Mouse (Mus musculus) cerebellum, adult 11-12 months (tissue): ENCODE data around the gene Syce1.
"Not testable (repeated sequence)": the region's sequence is repeated elsewhere in the genome, so short reads cannot be mapped to it uniquely, and the experiment has no call there.

Experiments used
- DNase-seq: peaks from one replicate; pipeline ENCODE4 v3.0.0; 2022

Syce1 gene

GRCm38 (mm10) chr7:140765888-140766739 lies 21.5 kb downstream of the Syce1 start:
- DNase-seq, result no peak

GRCm38 (mm10) chr7:140765391-140765790 lies 22.3 kb downstream of the Syce1 start:
- DNase-seq, result not testable (repeated sequence)

GRCm38 (mm10) chr7:140763447-140764020 lies 24.1 kb downstream of the Syce1 start, which contains the start of gene Cyp2e1:
TSS of gene Cyp2e1 (plus strand) at chr7:140763739.
- no peak for DNase-seq

- DNase-seq, result no peak
Observed at GRCm38 (mm10) chr7:140760647-140761046, 27.0 kb downstream of the Syce1 start.

GRCm38 (mm10) chr7:140756151-140756854 lies 31.3 kb downstream of the Syce1 start:
- DNase-seq, result no peak

- no peak for DNase-seq
Observed at GRCm38 (mm10) chr7:140754556-140754955, 33.1 kb downstream of the Syce1 start.

- no peak for DNase-seq
Observed at GRCm38 (mm10) chr7:140748827-140749160, 38.9 kb downstream of the Syce1 start.

- no peak for DNase-seq
Observed at GRCm38 (mm10) chr7:140748116-140748826, 39.4 kb downstream of the Syce1 start.

GRCm38 (mm10) chr7:140747402-140747801 lies 40.2 kb downstream of the Syce1 start:
- DNase-seq, result no peak

- no peak for DNase-seq
Observed at GRCm38 (mm10) chr7:140733162-140733561, 54.5 kb downstream of the Syce1 start.
